Mouse (Mus musculus) 416B (cell line): Measurements from ENCODE around the gene Gm17660.
A peak's percentile ranks its signal among the peaks of the same experiment; 100 is the strongest.

Experiments
- DNase-seq: peaks from one replicate; pipeline ENCODE4 v3.0.0; 2011; ENCODE audit warnings: low read depth

Gene Gm17660

DNA sequence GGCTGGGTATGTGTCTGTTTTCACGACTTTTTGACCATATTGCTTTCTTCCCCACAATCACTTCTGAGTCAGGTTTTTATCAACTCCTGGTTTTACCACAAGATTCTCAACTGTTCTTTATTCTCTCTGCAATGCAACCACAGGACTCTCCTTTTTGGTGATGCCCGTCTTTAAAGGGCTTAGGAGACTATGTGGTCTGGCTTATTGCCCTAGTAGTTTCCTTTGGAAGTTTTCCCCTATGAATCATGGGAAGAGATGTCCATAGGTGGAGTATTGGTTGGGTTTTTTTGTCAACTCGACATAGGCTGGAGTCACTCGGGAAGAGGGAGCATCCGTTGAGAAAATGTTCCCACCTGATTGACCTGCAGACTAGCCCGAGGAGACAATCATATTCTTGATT is 3.3 kb upstream of the Gm17660 start:
- DNase-seq = no peak

DNA sequence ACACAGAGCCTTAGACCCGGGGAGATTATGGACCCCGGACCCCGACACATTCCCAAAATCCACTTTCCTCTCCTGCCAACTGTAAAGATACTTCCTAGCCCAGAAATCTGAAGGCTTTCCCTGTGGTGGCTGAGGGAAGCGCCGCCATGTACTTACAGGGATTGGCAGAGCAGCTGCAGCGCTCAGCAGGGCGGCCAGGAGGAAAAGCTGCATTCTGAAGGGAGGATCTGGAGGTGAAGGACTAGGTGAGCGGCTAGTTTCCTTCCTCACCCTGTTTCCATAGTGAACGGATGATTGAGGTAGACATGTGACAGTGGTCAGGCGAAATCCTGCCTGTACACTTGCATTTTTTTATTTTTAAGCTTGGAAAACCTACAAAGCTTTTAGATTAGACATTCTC is 1.0 kb downstream of the Gm17660 start:
- no peak for DNase-seq

DNA sequence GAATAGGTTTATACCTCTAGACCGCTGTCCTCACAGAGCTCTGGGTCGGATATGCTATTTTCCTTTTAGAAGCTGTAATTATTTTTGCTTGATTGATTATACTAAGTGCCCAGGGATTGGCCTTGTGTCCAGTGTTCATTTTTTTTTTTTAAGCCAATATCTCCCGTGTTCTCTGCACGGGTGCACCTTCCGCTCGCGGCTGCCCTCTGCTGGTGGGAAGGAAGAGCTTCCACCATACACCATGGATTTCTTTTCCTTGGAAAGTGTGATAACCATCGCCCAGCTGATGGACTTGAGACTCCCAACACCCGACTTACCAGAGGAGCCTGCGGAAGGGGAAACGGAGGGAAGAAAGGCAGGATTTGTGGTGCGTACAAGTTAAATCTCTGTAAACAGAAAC is 3.0 kb downstream of the Gm17660 start:
- DNase-seq = peak; percentile 55

DNA sequence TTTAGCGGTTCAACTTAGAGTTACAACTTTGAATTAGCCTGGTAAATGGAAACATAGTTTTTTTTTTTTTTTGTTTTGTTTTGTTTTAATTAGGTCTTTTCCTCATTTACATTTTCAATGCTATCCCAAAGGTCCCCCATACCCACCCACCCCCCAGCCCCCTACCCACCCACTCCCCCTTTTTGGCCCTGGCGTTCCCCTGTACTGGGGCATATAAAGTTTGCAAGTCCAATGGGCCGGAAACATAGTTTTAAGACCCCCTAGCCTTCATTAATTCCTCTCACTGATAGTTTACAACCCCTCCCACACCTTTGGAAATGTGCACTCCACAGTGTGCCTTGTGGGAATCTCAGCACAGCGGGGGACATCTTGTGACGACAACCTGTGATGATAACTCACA is 3.8 kb downstream of the Gm17660 start:
- DNase-seq = no peak

DNA sequence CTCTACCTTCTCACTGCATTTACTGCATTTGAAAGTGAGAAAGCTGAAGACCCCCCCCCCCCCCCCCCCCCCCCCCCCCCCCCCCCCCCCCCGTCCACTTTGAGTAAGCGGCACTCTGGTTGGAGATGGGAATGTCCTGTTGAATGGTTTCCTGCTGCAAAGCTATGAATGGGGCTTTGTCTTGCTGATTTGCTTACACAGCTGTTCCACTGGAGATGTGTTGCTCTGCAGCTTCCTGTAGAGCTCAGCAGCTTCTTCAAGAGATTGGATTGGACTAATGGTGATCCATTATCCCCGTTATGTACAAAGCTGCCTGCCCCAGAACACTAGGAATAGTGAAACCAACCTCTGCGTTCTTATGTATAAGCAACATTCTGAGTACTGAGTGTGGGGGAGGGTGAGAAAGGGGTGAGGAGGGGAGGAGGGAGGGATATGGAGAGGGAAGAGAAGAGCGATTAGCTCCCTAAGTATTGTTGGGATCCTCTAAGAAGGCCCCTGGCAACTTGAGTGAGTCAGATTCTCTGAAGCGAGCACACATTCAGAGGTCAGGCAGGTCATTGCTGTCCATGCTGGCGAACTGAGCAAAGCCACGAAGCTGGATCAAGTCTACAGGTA is 5.0 kb downstream of the Gm17660 start:
- DNase-seq = no peak

DNA sequence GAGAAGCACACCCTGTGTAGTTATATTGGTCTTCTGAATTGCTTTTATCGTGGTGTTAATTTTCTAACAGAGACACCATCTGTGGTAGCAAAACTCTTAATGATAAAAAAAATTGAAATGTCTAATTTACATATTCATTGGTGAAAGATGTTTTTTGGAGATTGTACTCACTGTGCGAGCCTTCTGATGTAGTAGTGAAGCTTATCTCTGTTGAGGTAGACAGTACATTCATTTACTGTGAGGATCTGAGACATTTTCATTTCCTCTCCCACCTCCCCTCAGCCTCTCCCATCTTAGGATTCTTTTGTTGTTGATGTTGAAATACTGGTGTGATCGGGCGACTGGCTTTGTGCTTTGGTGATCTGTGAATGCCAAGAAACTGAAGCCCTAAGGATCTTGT is 6.4 kb downstream of the Gm17660 start:
- no peak for DNase-seq

DNA sequence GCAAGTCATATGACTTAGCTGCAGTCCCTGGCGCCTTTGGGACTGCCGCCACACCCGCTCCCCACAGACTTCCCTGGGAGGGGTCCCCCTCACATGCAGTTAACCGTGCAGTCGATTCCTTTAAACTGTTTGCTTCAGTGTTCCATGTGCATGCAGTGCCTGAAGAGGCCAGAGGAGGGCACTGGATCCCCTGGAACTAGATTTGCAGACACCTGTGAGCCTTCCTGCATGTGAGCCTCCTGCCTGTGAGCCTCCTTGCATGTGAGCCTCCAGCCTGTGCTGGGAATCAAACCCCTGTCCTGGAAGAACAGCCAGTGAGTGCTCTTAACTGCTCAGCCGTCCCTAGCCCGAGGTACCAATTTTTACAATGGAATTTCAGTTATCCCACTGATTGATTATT is 8.7 kb downstream of the Gm17660 start:
- peak; percentile 32 for DNase-seq

DNA sequence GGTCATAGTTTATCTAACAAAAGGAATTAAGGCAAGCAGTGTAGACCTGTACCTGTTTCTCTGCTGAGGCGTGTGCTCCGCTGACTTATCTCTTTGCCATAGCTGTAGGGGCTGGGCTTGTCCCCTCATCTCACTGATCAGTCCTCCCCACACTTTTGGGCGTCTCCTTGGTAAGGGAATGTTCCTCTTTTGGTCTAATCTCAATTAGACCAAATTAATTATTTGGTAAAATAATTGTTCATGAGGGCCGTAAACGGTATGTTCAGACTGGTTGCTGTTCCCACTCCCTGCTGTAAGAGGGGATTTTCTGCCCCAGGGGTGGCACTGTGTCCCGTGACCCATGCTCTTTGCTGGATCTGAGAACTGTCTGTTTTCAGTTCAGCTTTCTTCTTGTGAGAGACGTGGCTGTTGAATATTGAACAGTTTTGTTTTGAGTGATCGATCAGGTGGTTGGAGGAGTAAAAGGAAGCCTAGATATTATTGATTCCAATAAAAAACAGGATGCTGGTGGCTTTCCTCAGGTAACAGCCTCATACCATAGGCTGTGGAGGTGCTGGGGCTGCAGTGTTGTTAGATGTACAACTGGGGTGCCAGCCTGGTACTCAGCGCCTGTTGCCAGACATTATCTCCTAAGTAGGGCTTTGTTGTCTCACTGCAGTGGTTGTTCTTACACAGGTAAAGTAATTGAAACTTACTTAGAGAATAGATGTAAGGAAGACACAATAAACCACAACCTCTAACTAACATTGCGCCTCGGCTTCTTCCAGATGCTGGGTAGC is 14.4 kb downstream of the Gm17660 start:
- no peak for DNase-seq

DNA sequence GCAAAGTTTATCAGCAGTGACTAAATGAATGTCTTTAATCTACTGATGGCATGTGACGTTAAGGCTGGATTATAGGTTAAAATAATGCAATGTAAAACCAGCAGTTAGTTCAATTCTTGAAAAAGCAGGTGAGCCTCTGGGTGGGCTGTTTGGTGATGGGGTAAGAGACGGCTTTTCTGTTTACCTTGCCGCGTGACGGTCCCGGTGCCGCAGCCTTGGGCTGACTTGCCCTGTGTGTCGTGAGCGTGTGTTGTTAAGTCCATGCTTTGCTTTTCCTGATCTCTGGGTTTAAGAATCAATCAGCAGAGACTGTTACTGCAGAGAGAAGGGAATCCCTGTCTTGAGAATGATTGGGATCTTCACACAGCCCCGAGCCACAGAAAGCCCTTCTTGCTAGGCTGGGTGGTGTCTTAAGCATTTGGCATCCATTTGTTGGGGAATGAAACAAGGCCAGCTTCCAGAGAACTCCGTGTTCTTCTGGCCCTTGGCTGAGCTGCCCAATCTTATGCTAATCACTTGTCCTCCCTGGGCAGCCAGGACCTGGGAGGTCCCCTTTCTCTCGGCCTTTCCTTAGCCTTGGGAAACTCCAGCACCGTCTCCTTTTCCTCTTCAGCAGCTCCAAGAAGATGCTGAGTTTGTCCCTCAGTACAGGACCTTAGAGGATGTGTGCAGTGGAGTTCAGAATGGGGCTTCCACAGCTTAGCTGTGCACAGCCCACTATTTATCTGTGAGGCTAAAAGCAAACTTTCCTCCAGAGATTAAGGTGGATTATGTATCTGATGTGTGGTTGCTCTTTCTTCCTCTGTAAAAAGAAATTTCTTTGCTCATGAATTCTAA is 15.3 kb downstream of the Gm17660 start:
- no peak for DNase-seq

DNA sequence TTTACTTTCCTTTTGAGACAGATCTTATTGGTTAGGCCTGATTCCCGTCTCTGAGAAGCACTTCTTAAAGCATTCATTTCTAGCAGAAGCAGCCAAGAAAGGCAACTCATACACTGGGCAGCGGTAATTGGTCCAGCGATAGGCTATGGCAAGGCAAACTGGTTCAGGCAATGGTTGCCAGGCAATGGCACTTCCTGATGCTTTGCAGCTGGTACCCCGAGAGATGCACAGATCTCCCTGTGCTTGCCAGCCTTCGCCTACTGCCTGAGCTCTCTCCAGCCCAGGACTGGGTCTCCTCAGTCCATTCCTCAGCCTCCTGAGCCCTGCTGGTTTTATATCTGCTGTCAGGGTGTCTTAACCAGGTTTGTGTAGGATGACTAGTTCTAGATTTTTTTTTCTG is 17.0 kb downstream of the Gm17660 start:
- no peak for DNase-seq

DNA sequence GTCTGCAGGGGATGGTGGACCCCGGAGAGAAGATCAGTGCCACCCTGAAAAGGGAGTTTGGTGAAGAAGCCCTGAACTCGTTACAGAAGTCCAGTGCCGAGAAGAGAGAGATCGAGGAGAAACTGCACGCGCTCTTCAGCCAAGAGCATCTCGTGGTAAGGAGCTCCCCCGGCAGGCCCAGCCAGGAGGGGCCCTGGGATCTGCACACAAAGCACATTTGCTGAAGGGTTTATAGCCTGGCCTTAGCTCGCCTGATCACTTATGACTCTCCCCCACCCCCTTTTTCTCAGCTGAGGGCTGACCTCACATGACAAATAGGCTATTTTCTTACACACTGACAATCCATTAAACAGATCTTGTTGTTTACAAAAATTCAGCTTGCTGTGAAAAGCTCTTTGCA is 17.8 kb downstream of the Gm17660 start:
- DNase-seq = no peak

DNA sequence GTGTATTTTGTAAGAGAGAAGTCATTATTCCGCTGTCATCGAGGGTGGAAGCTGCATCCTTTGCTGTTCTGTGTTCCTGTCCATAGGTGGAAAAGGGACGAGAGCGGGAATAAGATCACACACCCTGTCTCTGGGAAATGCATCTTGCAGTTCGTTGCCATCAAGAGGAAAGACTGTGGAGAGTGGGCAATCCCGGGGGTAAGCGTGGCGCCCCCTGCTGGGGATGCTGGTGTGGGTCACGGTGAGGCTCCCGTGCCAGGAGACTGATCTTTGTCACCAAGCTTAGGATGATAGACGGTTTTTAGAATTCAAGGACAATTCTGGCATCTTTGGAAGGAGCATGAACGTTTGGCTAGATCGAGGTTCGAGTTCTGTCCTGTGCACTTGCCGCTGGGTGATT is 19.4 kb downstream of the Gm17660 start:
- peak; percentile 29 for DNase-seq

DNA sequence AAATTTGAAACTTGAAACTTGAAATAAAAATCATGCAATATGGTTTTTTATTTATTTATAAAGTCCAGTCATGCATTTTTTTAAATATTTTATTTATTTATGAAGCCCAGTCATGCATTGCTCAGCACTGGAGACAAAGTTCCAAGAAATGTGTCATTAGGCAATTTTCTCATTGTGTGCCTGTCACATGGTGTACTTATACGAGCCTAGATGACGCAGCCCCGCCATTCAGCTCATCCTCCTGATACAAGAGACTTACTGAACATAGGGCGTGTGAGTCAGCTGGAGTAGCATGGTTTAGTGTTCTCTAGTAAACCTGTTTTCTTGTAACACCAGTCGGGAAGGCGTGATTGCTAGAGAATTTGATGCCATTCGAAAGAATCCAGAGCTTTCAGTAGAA is 21.1 kb downstream of the Gm17660 start:
- peak; percentile 26 for DNase-seq

DNA sequence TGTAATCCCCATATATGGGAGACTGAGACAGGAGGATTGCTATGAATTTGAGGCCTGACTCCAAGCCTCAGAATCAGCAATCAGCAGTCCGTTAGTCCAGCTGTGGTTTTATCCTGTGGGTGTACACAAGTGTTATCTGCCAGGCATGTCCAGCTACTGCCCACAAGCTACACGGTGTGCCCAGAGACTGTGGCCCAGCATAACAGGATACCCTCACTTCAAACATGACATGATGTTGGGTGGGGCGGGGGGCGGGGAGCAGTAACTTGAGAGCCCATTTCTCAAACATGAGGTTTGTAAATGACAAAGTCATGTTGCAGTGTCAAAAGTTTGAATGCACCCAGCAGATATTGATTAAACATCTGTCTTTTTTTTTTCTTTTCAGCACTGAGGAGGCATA is 21.6 kb downstream of the Gm17660 start:
- DNase-seq = peak; percentile 86

DNA sequence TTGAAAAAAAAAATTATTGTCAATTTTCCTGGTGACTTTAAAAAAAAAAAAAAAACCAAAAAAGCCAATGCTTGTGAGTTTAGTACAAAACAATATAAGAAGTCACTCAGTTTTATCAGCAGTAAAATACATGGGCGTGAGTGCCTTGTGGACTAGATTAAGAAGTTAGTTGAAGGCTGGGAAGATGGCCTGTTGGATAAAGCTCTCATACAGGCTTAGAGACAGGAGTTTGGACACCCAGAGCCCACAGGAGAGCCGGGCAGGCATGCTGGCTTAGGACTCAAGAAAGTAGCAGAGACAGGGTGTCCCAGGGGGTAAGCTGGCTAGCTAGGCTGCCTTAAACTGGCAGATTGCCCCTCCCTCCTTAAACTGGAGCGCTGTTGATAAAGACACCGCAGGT is 22.5 kb downstream of the Gm17660 start:
- DNase-seq = no peak

DNA sequence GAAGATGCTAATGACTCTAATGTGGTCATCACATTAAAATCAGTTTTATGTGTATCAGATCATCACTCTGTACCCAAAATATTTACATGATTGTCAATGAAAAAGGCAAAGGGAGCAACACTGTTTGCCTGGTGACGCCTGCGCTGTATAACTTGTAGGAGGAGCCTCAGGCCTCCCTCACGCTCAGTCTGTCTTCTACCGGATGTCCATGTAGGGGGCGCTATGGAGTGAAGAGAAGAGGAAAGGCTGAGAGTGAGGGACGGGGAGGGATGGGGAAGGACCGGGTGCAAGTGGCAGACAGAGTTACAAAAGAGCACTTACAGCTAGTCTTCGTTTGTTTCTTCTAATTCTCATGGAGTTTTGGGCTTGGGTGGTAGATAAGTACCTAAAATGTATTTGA is 24.5 kb downstream of the Gm17660 start:
- DNase-seq = peak; percentile 60

DNA sequence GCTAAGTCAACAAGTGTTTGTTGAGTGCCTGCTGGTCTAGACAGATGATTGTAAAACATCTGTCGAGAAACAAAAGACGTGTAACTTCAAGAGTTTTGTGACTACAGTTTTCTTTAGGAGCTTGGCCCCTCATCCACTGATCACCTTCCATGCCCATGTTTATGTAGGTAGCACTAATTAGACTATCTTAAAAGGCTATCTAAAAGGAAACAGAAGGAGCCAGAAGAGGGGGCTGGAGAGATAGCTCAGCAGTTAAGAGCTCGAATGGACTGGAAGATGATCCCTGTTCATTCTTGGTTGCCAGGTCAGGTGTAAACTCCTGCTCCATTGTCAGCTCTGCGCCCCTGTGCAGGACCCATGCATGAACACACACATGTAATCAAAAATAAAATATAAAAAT is 29.3 kb downstream of the Gm17660 start:
- DNase-seq = peak; percentile 66

DNA sequence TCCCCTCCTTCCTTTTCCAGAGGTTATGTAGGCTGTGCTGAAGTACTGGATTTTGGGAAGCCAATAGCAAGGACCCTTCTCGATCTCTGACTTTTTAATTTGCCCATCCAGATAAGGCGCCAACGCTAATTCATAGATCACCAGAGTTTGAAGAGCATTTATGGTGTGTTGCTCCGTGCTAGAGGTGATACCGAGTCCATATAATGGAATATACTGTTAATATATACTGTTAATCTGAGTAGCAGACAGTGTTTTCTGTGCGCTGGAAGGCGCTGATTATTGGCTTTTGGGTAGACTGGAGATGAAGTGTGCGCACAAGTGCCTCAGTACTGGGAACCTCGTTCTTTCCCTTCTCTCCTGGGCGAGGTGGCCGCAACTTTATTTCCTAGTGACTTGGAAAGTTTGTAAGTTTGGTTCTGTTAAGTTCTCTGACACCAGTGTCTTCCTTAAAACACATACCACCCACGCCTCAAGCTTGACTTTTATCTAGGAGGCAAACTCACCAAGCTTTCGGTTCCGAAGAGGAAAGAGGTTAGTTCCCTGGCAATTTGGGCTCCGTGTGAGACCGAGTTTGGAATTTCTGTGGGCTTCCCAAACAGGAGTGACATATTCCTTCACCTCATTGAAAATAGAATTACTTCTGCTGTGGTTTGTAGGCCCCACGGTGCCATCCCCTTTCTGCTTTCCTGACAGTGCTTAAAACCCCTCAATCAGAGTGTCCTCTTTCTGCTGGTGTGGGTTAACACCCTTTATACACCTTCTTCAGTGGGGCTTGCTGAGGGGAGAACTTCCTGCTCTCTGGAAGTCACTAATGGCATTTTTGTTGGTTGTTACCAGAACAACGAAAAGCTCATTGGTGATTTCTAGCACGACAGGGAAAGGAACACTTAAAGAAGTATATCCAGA is 30.0 kb downstream of the Gm17660 start:
- DNase-seq = peak; percentile 46

DNA sequence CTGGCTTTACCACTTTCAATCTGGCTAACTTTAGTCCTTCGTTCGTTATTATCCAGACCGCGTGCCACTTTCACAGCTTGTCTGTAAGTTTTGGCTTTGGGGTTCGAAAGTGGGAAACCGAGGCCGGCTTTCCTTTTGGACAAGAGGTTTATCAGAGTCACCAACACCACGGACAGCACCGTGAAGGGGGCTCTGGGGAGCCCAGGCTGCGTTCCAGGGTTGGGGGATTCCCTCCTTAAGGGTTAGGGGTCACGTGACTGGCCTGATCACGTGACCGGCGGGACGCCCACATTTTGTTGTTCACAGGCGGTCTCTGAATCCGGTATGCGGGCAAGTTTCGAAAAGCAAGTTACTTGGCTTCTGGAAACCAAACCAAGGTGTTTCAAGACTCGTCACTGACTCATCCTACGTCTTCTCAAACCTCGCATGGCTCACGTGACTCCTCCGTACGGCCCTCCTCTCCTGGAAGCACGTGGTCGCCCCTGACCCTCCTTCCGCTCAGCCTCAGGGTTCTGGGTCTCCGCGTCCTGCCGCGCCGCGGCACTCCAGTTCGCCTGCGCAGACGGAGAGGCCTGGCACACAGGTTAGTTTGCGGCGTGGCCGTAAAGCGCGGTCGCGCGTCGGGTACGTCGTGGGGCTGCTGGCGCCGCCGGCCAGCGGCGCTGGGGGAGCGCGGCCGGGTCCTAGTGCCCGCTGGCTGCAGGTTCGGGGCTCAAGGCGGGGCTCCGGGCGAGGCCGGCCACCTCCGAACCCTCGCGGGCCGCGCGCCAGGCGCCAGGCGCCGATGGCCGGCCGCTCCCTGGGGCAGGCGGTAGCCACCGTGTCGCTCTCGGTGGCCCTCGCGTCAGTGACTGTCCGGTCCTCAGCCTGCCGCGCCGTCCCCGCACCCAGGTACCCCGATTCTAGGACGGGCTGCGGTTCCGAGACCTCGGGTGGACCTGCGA is 30.9 kb downstream of the Gm17660 start, which contains the start of gene Nudt9:
Nudt9 (plus strand) TSS at position 51 of the 944 bp plus-strand sequence.
- peak; percentile 99 for DNase-seq

DNA sequence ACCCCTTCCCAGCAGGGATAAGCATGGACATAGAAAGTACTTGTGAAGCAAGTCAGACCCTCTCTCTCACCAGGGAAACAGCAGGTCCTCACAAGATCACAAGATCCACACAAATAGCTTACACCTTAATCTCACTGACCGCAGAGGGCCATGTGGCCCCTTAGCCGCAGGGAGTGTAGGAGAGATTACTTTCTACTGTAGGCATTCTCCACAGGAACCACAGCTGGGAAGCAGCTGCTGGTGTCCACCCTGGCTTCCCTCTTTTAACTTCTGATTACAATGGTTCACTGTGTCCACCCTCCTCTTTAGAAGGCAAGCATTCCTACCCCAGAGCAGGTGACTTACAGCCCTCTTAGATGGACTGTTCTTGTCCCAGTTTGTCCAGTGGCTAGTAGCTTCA is 33.7 kb downstream of the Gm17660 start:
- DNase-seq = no peak

DNA sequence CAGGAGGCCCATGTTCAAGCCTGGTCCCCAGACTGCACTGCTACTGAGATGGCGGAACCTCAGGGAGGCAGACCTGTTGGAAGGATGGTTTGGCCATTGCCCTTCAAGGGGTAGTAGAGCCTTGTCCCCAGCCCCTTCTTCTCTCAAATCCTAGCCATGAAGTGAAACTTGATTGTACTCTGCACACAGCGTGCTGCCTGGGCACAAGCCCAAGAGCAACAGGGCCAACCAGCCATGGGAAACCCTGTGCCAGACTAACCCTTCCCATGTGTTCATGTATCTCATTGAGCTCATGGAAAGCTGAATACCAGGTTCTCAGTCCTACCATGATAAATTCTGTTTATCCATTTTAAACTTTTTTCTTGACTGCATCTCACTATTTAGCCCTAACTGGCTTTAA is 34.5 kb downstream of the Gm17660 start:
- DNase-seq = no peak
